Mouse (Mus musculus): ENCODE data around the gene Atp5g3. TPM values are rescaled to one million over a fixed set of nuclear protein-coding genes. Genes with fewer than 3 reads are reported as not detected.

Atp5g3 gene
- 877 TPM for polyA plus RNA-seq (2014; fragmentation: Illumina TruSeq; extraction: RNeasy Lipid Tissue Mini Kit (QIAGEN cat#74804); ENCODE audit: low read depth, low replicate concordance)

GRCm38 (mm10) chr2:73911175-73911700 lies at the start of gene Atp5g3:
Atp5g3 (minus strand) TSS chr2:73911326.

GRCm38 (mm10) chr2:73892464-73893296 lies 18.4 kb downstream of the Atp5g3 start, which contains the start of gene Atf2:
Atf2 (minus strand) TSS chr2:73892639.

Other genes starting within 250 kb of the Atp5g3 start
- gene Chn1, start 136.0 kb downstream of the Atp5g3 start, polyA plus RNA-seq (2014; fragmentation: Illumina TruSeq; extraction: RNeasy Lipid Tissue Mini Kit (QIAGEN cat#74804); ENCODE audit: low read depth, low replicate concordance), result 0.66 TPM
- 45.0 TPM for gene Atf2, start 18.7 kb downstream of the Atp5g3 start, polyA plus RNA-seq (2014; fragmentation: Illumina TruSeq; extraction: RNeasy Lipid Tissue Mini Kit (QIAGEN cat#74804); ENCODE audit: low read depth, low replicate concordance)